Mouse (Mus musculus) cerebellum, adult 18-20 months (tissue): ENCODE measurements around the gene Scrn3.

Experiments
- DNase-seq, 2 experiments: peaks; one replicate each; pipeline ENCODE4 v3.0.0; 2021

Gene Scrn3

GRCm38 (mm10) chr2:73319218-73319617 lies 6.8 kb downstream of the Scrn3 start:
- DNase-seq, result no peak

- no peak for DNase-seq
These were observed 10.6 kb downstream of the Scrn3 start for GRCm38 (mm10) chr2:73322991-73323390.

- no peak for DNase-seq
These were observed 13.5 kb downstream of the Scrn3 start for GRCm38 (mm10) chr2:73325871-73326270.

GRCm38 (mm10) chr2:73335949-73336348 lies 23.5 kb downstream of the Scrn3 start:
- DNase-seq, result no peak

- no peak for DNase-seq
These were observed 26.0 kb downstream of the Scrn3 start for GRCm38 (mm10) chr2:73338415-73338814.

- DNase-seq, result no peak
These were observed 31.3 kb downstream of the Scrn3 start for GRCm38 (mm10) chr2:73343701-73344100.

GRCm38 (mm10) chr2:73345204-73345603 lies 32.8 kb downstream of the Scrn3 start:
- no peak for DNase-seq

- DNase-seq, result no peak
These were observed 34.1 kb downstream of the Scrn3 start for GRCm38 (mm10) chr2:73346345-73347086.

GRCm38 (mm10) chr2:73347136-73347535 lies 34.7 kb downstream of the Scrn3 start:
- no peak for DNase-seq

- no peak for DNase-seq
These were observed 35.4 kb downstream of the Scrn3 start for GRCm38 (mm10) chr2:73347766-73348165.

GRCm38 (mm10) chr2:73348221-73348620 lies 35.8 kb downstream of the Scrn3 start:
- DNase-seq, result no peak

GRCm38 (mm10) chr2:73351496-73351895 lies 39.1 kb downstream of the Scrn3 start:
- DNase-seq, result no peak

GRCm38 (mm10) chr2:73351927-73352374 lies 39.5 kb downstream of the Scrn3 start:
- DNase-seq, result peak; percentile 23 to 36

- no peak for DNase-seq
These were observed 44.6 kb downstream of the Scrn3 start for GRCm38 (mm10) chr2:73357004-73357403.

GRCm38 (mm10) chr2:73359941-73360340 lies 47.5 kb downstream of the Scrn3 start:
- no peak for DNase-seq

- DNase-seq, result no peak
These were observed 48.1 kb downstream of the Scrn3 start for GRCm38 (mm10) chr2:73360536-73360935.

GRCm38 (mm10) chr2:73363448-73363847 lies 51.0 kb downstream of the Scrn3 start:
- no peak for DNase-seq

GRCm38 (mm10) chr2:73371530-73372335 lies 59.3 kb downstream of the Scrn3 start:
- DNase-seq, result no peak

- no peak for DNase-seq
These were observed 65.9 kb downstream of the Scrn3 start for GRCm38 (mm10) chr2:73378326-73378725.

- DNase-seq, result no peak
These were observed 67.3 kb downstream of the Scrn3 start for GRCm38 (mm10) chr2:73379656-73380055.

GRCm38 (mm10) chr2:73380298-73380975 lies 68.0 kb downstream of the Scrn3 start:
- DNase-seq, result no peak

GRCm38 (mm10) chr2:73385172-73385571 lies 72.8 kb downstream of the Scrn3 start:
- DNase-seq, result no peak

- no peak for DNase-seq
These were observed 73.4 kb downstream of the Scrn3 start for GRCm38 (mm10) chr2:73385641-73386355.
